Mouse (Mus musculus) MEL (cell line): Measurements from ENCODE around the gene Ociad1. TPM values are rescaled to one million over a fixed set of nuclear protein-coding genes. Genes with fewer than 3 reads are reported as not detected.

Experiments
- DNase-seq: peaks from one replicate; pipeline ENCODE4 v3.0.0; 2011; ENCODE audit warnings: low read depth, low spot score
- H3K27ac ChIP-seq: 2 replicates; pipeline ENCODE4 v1.5.1; 2012; ENCODE audit warnings: low read depth, mild to moderate bottlenecking, control low read depth, low read length, moderate library complexity; ENCODE audit not compliant: control insufficient read depth
- H3K27me3 ChIP-seq, 2 experiments: fragments of 150-350 bp in 1 of 2; sonication (generic) in 1 of 2; 2 replicates each; pipeline ENCODE4 v1.6.1; 2012; ENCODE audit warnings: low read length in 2 of 2, mild to moderate bottlenecking in 2 of 2, improper control_type of control experiment in 1 of 2, moderate library complexity in 1 of 2; ENCODE audit not compliant: insufficient read depth in 2 of 2, control insufficient read depth in 1 of 2
- H3K36me3 ChIP-seq, 2 experiments: 2 replicates each; pipeline ENCODE4 v1.6.1; 2012 to 2014; ENCODE audit warnings: low read length in 2 of 2, improper control_type of control experiment in 1 of 2, inconsistent platforms in 1 of 2, mild to moderate bottlenecking in 1 of 2; ENCODE audit not compliant: insufficient read depth in 2 of 2, control insufficient read depth in 1 of 2
- H3K4me1 ChIP-seq, 2 experiments: fragments of 150-350 bp in 1 of 2; sonication (generic) in 1 of 2; 2 replicates each; pipeline ENCODE4 v1.6.1; 2012; ENCODE audit warnings: low read length in 2 of 2, improper control_type of control experiment in 1 of 2, mild to moderate bottlenecking in 1 of 2; ENCODE audit not compliant: insufficient read depth in 2 of 2, control insufficient read depth in 1 of 2
- H3K4me3 ChIP-seq, 2 experiments: fragments of 150-350 bp in 1 of 2; sonication (generic) in 1 of 2; 2 replicates each; pipeline ENCODE4 v1.5.1; 2012; ENCODE audit warnings: low read depth in 2 of 2, low read length in 2 of 2, mild to moderate bottlenecking in 2 of 2, moderate library complexity in 2 of 2, control low read depth in 1 of 2, improper control_type of control experiment in 1 of 2; ENCODE audit not compliant: control insufficient read depth in 1 of 2, insufficient read depth in 1 of 2
- H3K79me2 ChIP-seq: 2 replicates; pipeline ENCODE4 v1.6.1; 2012; ENCODE audit warnings: mild to moderate bottlenecking, low read length, moderate library complexity; ENCODE audit not compliant: control insufficient read depth, poor library complexity, insufficient read depth
- H3K9ac ChIP-seq: 2 replicates; pipeline ENCODE4 v1.6.1; 2012; ENCODE audit warnings: low read depth, mild to moderate bottlenecking, control low read depth, low read length, moderate library complexity; ENCODE audit not compliant: control insufficient read depth, poor library complexity, severe bottlenecking
- H3K9me3 ChIP-seq: fragments of 150-350 bp; sonication (generic); replicated peaks from 2 replicates; pipeline ENCODE4 v1.6.1; 2012; ENCODE audit warnings: mild to moderate bottlenecking, low read length, improper control_type of control experiment, moderate library complexity; ENCODE audit not compliant: insufficient read depth
- BHLHE40 ChIP-seq: IDR thresholded peaks from 2 replicates; pipeline ENCODE4 v1.6.1; 2012; ENCODE audit warnings: low read depth, mild to moderate bottlenecking, inconsistent platforms, low read length, improper control_type of control experiment, borderline replicate concordance
- CHD1 ChIP-seq: IDR thresholded peaks from 2 replicates; pipeline ENCODE4 v1.6.1; 2012; ENCODE audit warnings: low read depth, mild to moderate bottlenecking, inconsistent platforms, low read length, improper control_type of control experiment
- CTCF ChIP-seq, 3 experiments: IDR thresholded peaks in 2 of 3; conservative IDR thresholded peaks in 1 of 3; 2 replicates each; pipeline ENCODE4 v1.5.1; 2011 to 2012; ENCODE audit warnings: low read length in 3 of 3, low read depth in 2 of 3, mild to moderate bottlenecking in 2 of 3, improper control_type of control experiment in 1 of 3, inconsistent platforms in 1 of 3, mixed read lengths in 1 of 3, moderate library complexity in 1 of 3; ENCODE audit not compliant: control insufficient read depth in 1 of 3, insufficient read depth in 1 of 3, poor library complexity in 1 of 3, severe bottlenecking in 1 of 3
- E2F4 ChIP-seq: IDR thresholded peaks from 2 replicates; pipeline ENCODE4 v1.6.1; 2011; ENCODE audit warnings: low read depth, low read length, improper control_type of control experiment, borderline replicate concordance
- ELF1 ChIP-seq: IDR thresholded peaks from 2 replicates; pipeline ENCODE4 v1.6.1; 2014; ENCODE audit warnings: low read depth, mild to moderate bottlenecking, inconsistent platforms, low read length, improper control_type of control experiment, moderate library complexity
- EP300 ChIP-seq, 2 experiments: IDR thresholded peaks; 2 replicates each; pipeline ENCODE4 v1.6.1; 2011; ENCODE audit warnings: improper control_type of control experiment in 2 of 2, low read length in 2 of 2, low read depth in 1 of 2, mild to moderate bottlenecking in 1 of 2
- ETS1 ChIP-seq: IDR thresholded peaks from 2 replicates; pipeline ENCODE4 v1.6.1; 2012; ENCODE audit warnings: low read depth, mild to moderate bottlenecking, inconsistent platforms, low read length, improper control_type of control experiment, moderate library complexity
- HCFC1 ChIP-seq: IDR thresholded peaks from 2 replicates; pipeline ENCODE4 v1.6.1; 2012; ENCODE audit warnings: low read depth, mild to moderate bottlenecking, inconsistent platforms, low read length, improper control_type of control experiment, moderate library complexity
- JUND ChIP-seq: IDR thresholded peaks from 2 replicates; pipeline ENCODE4 v1.6.1; 2011; ENCODE audit warnings: low read depth, mild to moderate bottlenecking, improper control_type of control experiment, low read length
- MAX ChIP-seq: IDR thresholded peaks from 2 replicates; pipeline ENCODE4 v1.6.1; 2011; ENCODE audit warnings: low read length, improper control_type of control experiment
- MAZ ChIP-seq: IDR thresholded peaks from 2 replicates; pipeline ENCODE4 v1.6.1; 2012; ENCODE audit warnings: low read depth, mild to moderate bottlenecking, inconsistent platforms, low read length, improper control_type of control experiment
- MEF2A ChIP-seq: IDR thresholded peaks from 2 replicates; pipeline ENCODE4 v1.6.1; 2014; ENCODE audit warnings: low read depth, mild to moderate bottlenecking, inconsistent platforms, low read length, improper control_type of control experiment; ENCODE audit not compliant: poor library complexity, insufficient replicate concordance, severe bottlenecking; ENCODE audit errors: extremely low read depth
- MYB ChIP-seq: IDR thresholded peaks from 2 replicates; pipeline ENCODE4 v1.6.1; 2011; ENCODE audit warnings: mild to moderate bottlenecking, low read depth, low read length, improper control_type of control experiment
- MYC ChIP-seq: IDR thresholded peaks from 2 replicates; pipeline ENCODE4 v1.6.1; 2011; ENCODE audit warnings: low read depth, mild to moderate bottlenecking, low read length, improper control_type of control experiment, moderate library complexity
- NRF1 ChIP-seq: IDR thresholded peaks from 2 replicates; pipeline ENCODE4 v1.6.1; 2014; ENCODE audit warnings: low read depth, mild to moderate bottlenecking, inconsistent platforms, low read length, improper control_type of control experiment, moderate library complexity; ENCODE audit not compliant: poor library complexity, insufficient read depth, severe bottlenecking
- RAD21 ChIP-seq: IDR thresholded peaks from 2 replicates; pipeline ENCODE4 v1.6.1; 2011; ENCODE audit warnings: mild to moderate bottlenecking, low read depth, low read length, improper control_type of control experiment
- RCOR1 ChIP-seq: IDR thresholded peaks from 2 replicates; pipeline ENCODE4 v1.6.1; 2012; ENCODE audit warnings: low read depth, mild to moderate bottlenecking, inconsistent platforms, low read length, improper control_type of control experiment
- SMC3 ChIP-seq: IDR thresholded peaks from 2 replicates; pipeline ENCODE4 v1.6.1; 2011; ENCODE audit warnings: low read depth, low read length, improper control_type of control experiment
- TAL1 ChIP-seq: IDR thresholded peaks from 2 replicates; pipeline ENCODE4 v1.6.1; 2012; ENCODE audit warnings: mild to moderate bottlenecking, inconsistent platforms, low read length, moderate library complexity, mixed read lengths
- TBP ChIP-seq: IDR thresholded peaks from 2 replicates; pipeline ENCODE4 v1.8.0; 2011; ENCODE audit warnings: low read depth, low read length, improper control_type of control experiment
- TCF12 ChIP-seq: IDR thresholded peaks from 2 replicates; pipeline ENCODE4 v1.6.1; 2014; ENCODE audit warnings: low read depth, mild to moderate bottlenecking, inconsistent platforms, low read length, improper control_type of control experiment, moderate library complexity
- UBTF ChIP-seq: IDR thresholded peaks from 2 replicates; pipeline ENCODE4 v1.6.1; 2012; ENCODE audit warnings: low read depth, mild to moderate bottlenecking, inconsistent platforms, low read length, improper control_type of control experiment, moderate library complexity, borderline replicate concordance; ENCODE audit not compliant: insufficient read depth
- ZC3H11A ChIP-seq: IDR thresholded peaks from 2 replicates; pipeline ENCODE4 v1.6.1; 2012; ENCODE audit warnings: low read depth, mild to moderate bottlenecking, inconsistent platforms, low read length, improper control_type of control experiment
- ZMIZ1 ChIP-seq: IDR thresholded peaks from 2 replicates; pipeline ENCODE4 v1.6.1; 2012; ENCODE audit warnings: low read depth, mild to moderate bottlenecking, inconsistent platforms, low read length, improper control_type of control experiment, moderate library complexity
- polyA plus RNA-seq, 2 experiments: library from polyadenylated mRNA; stranded (reverse) in 1 of 2; unstranded in 1 of 2; fragments of >175 nt in 1 of 2; fragments of >200 nt in 1 of 2; gene quantifications; 2 replicates each; pipeline versions ENCODE4 v1.2.1 to v1.2.4; 2012; ENCODE audit warnings: low replicate concordance in 2 of 2, low read depth in 1 of 2; ENCODE audit not compliant: insufficient read length in 2 of 2, insufficient read depth in 1 of 2, missing spikeins in 1 of 2
- total RNA-seq: library from RNA; depleted of rRNA; stranded (reverse); fragments of 300-350 nt; gene quantifications from 2 replicates; pipeline ENCODE4 v1.2.3, GENCODE M21; 2012

Ociad1 gene
- total and polyA plus RNA-seq, 3 experiments: 110 to 221 TPM; not detected in 1

- no peak overlapping the region for H3K4me3 ChIP-seq
- no peak overlapping the region for H3K9ac ChIP-seq
- peaks cover 3% of the 10 kb centered on the region; the same call in 1 of the 2 replicates for H3K79me2 ChIP-seq
- peaks cover 3 to 7% of the 10 kb centered on the region in 2 experiments; a peak in 3 of 4 replicates for H3K4me1 ChIP-seq
- H3K9me3 ChIP-seq: no peaks in the 10 kb centered on the region
- no peaks in the 10 kb centered on the region for H3K27me3 ChIP-seq
- TF ChIP-seq MYB: no peak
- no peak for TF ChIP-seq HCFC1
- no peak for TF ChIP-seq CTCF (IDR thresholded peaks at IDR 0.05 in 2 of 3, conservative IDR thresholded peaks at IDR 0.05 in 1 of 3; ENCODE audit: control insufficient read depth in 1 of 3, insufficient read depth in 1 of 3, low read depth in 2 of 3, low read length in 3 of 3, poor library complexity in 1 of 3, severe bottlenecking in 1 of 3)
- TF ChIP-seq ETS1: no peak
- no peak for TF ChIP-seq RAD21
- TF ChIP-seq MAZ: no peak
- no peak for TF ChIP-seq TCF12
- TF ChIP-seq MAX: no peak
- no peak for TF ChIP-seq SMC3
- TF ChIP-seq ZC3H11A: no peak
- TF ChIP-seq BHLHE40: no peak
- no peak for DNase-seq
- H3K27ac ChIP-seq: no peak overlapping the region
- peaks cover 0 to 4% of the 10 kb centered on the region in 2 experiments; a peak in 1 of 4 replicates for H3K36me3 ChIP-seq
Measured at GRCm38 (mm10) chr5:73342701-73343355, 50.2 kb downstream of the Ociad1 start.

GRCm38 (mm10) chr5:73344310-73344709, 51.7 kb downstream of the Ociad1 start:
- H3K36me3 ChIP-seq: peaks cover 0 to 4% of the 10 kb centered on the region in 2 experiments; a peak in 1 of 4 replicates
- H3K9me3 ChIP-seq: no peaks in the 10 kb centered on the region
- H3K4me3 ChIP-seq: no peak overlapping the region
- H3K27me3 ChIP-seq: no peaks in the 10 kb centered on the region; a peak in 1 of 4 replicates
- H3K79me2 ChIP-seq: no peaks in the 10 kb centered on the region
- DNase-seq: peak; percentile 53
- H3K9ac ChIP-seq: no peak overlapping the region
- H3K4me1 ChIP-seq: peaks cover 0 to 7% of the 10 kb centered on the region in 2 experiments; a peak in 1 of 4 replicates
- H3K27ac ChIP-seq: no peak overlapping the region
- TF ChIP-seq TBP: no peak
- TF ChIP-seq ELF1: no peak
- TF ChIP-seq UBTF: no peak
- TF ChIP-seq RCOR1: no peak
- no peak for TF ChIP-seq TAL1
- TF ChIP-seq JUND: no peak
- TF ChIP-seq HCFC1: no peak
- TF ChIP-seq E2F4: no peak
- TF ChIP-seq BHLHE40: no peak
- TF ChIP-seq MYB: no peak
- no peak for TF ChIP-seq MAZ
- no peak for TF ChIP-seq NRF1
- TF ChIP-seq CHD1: no peak
- no peak for TF ChIP-seq EP300 (IDR thresholded peaks at IDR 0.05; ENCODE audit: low read depth in 1 of 2, low read length in 2 of 2)
- TF ChIP-seq MYC: no peak
- TF ChIP-seq ZMIZ1: no peak
- no peak for TF ChIP-seq MEF2A
